Mouse (Mus musculus) kidney, embryonic 16.5 days (tissue): ENCODE results near the gene Fam166a. TPM values are rescaled to one million over a fixed set of nuclear protein-coding genes. Genes with fewer than 3 reads are reported as not detected.
"Not testable (repeated sequence)": the region's sequence is repeated elsewhere in the genome, so short reads cannot be mapped to it uniquely, and the experiment has no call there.

Source experiments
- ATAC-seq: fragments of 200-750 bp; cut with Nextera tagmentation; 2 replicates; pipeline ENCODE4 v1.8.0; 2017; ENCODE audit warnings: moderate TSS enrichment; ENCODE audit not compliant: low FRiP score, low TSS enrichment
- H3K27ac ChIP-seq: fragments of 300-500 bp; sonication (generic); 2 replicates; pipeline ENCODE4 v1.5.1; 2014; ENCODE audit warnings: low read length
- H3K27me3 ChIP-seq: fragments of 300-500 bp; sonication (generic); 2 replicates; pipeline ENCODE4 v1.6.1; 2014; ENCODE audit warnings: low read length, control low read depth, mixed read lengths; ENCODE audit not compliant: insufficient read depth
- H3K36me3 ChIP-seq: fragments of 300-500 bp; sonication (generic); 2 replicates; pipeline ENCODE4 v1.6.1; 2014; ENCODE audit warnings: low read length, control low read depth, mixed read lengths; ENCODE audit not compliant: insufficient read depth
- H3K4me1 ChIP-seq: fragments of 300-500 bp; sonication (generic); 2 replicates; pipeline ENCODE4 v1.6.1; 2014; ENCODE audit warnings: low read length, control low read depth, mixed read lengths; ENCODE audit not compliant: insufficient read depth
- H3K4me2 ChIP-seq: fragments of 300-500 bp; sonication (generic); replicated peaks from 2 replicates; pipeline ENCODE4 v1.6.1; 2014; ENCODE audit warnings: low read depth, low read length
- H3K4me3 ChIP-seq: fragments of 300-500 bp; sonication (generic); 2 replicates; pipeline ENCODE4 v1.5.1; 2014; ENCODE audit warnings: mild to moderate bottlenecking, low read length
- H3K9ac ChIP-seq: fragments of 300-500 bp; sonication (generic); replicated peaks from 2 replicates; pipeline ENCODE4 v1.6.1; 2014; ENCODE audit warnings: low read length
- H3K9me3 ChIP-seq: fragments of 300-500 bp; sonication (generic); 2 replicates; pipeline ENCODE4 v1.6.1; 2016; ENCODE audit warnings: low read length, control low read depth
- WGBS: fragments of 180-500 bp; shearing (Covaris S2); extraction: QIAGEN DNeasy Blood & Tissue Kit; methylation state at CpG from one replicate; pipeline ENCODE4 v1.1.7; 2014; 5-methylcytosine and 5-hydroxymethylcytosine counted together
- polyA plus RNA-seq: library from polyadenylated mRNA; unstranded; fragments of >200 nt; fragmentation: Nextera tagmentation; extraction: Ambion mirVana; gene quantifications from 2 replicates; pipeline ENCODE4 v1.2.1, GENCODE M21; 2015

Fam166a gene
- polyA plus RNA-seq, 1 experiment from 2014 or later, result 0.37 TPM

GRCm38 (mm10) chr2:25246183-25247072 is 27.9 kb downstream of the Fam166a start, which contains the start of gene AL732309.1:
AL732309.1 (minus strand) TSS chr2:25246863.
- H3K27ac ChIP-seq, result no peak within 1 kb of the TSS
- no peak within 1 kb of the TSS for H3K4me2 ChIP-seq
- H3K9ac ChIP-seq, result no peak within 1 kb of the TSS
- H3K9me3 ChIP-seq, result no peaks in the 10 kb centered on the region
- H3K36me3 ChIP-seq, result peaks cover 38% of the 10 kb centered on the region
- 82% methylated on average over 10 of the region's 10 CpGs for WGBS
- H3K27me3 ChIP-seq, result peaks cover 17% of the 10 kb centered on the region
- no peak within 1 kb of the TSS for H3K4me3 ChIP-seq
- H3K4me1 ChIP-seq, result peaks cover 15% of the 10 kb centered on the region
- ATAC-seq, result no peak

GRCm38 (mm10) chr2:25252331-25252730 is 33.8 kb downstream of the Fam166a start:
- no peak overlapping the region for H3K4me3 ChIP-seq
- peaks cover 41% of the 10 kb centered on the region for H3K36me3 ChIP-seq
- H3K27ac ChIP-seq, result no peak overlapping the region
- WGBS, result 82% methylated on average over 1 of the region's 1 CpGs
- no peak overlapping the region for H3K4me2 ChIP-seq
- peaks cover 17% of the 10 kb centered on the region for H3K4me1 ChIP-seq
- ATAC-seq, result no peak
- H3K9me3 ChIP-seq, result no peaks in the 10 kb centered on the region
- no peak overlapping the region for H3K9ac ChIP-seq
- no peaks in the 10 kb centered on the region for H3K27me3 ChIP-seq

- Histone ChIP-seq H3K27ac (peak within 1 kb of the TSS; percentile 76), H3K4me3 (peak within 1 kb of the TSS; percentile 98), H3K27me3 (no peaks in the 10 kb centered on the region), H3K9me3 (no peaks in the 10 kb centered on the region), H3K36me3 (peaks cover 18% of the 10 kb centered on the region), H3K9ac (peak within 1 kb of the TSS; percentile 93), H3K4me2 (peak within 1 kb of the TSS; percentile 99), H3K4me1 (peaks cover 17% of the 10 kb centered on the region)
- WGBS, result 0% methylated on average over 39 of the region's 39 CpGs
- ATAC-seq, result peak; percentile 89
Observed at GRCm38 (mm10) chr2:25255284-25255779, 36.8 kb downstream of the Fam166a start, which contains the start of gene Tmem203. Tmem203 (plus strand) TSS chr2:25255439.

GRCm38 (mm10) chr2:25256443-25257109 is 38.0 kb downstream of the Fam166a start:
- not testable (repeated sequence) for H3K36me3 ChIP-seq, H3K9me3 ChIP-seq, H3K27me3 ChIP-seq, ATAC-seq, H3K27ac ChIP-seq
- peak overlapping the region; percentile 99 for H3K4me2 ChIP-seq
- peak overlapping the region; percentile 93 for H3K9ac ChIP-seq
- H3K4me1 ChIP-seq, result peaks cover 17% of the 10 kb centered on the region
- WGBS, result 53% methylated on average over 10 of the region's 12 CpGs
- peak overlapping the region; percentile 98 for H3K4me3 ChIP-seq

DNA sequence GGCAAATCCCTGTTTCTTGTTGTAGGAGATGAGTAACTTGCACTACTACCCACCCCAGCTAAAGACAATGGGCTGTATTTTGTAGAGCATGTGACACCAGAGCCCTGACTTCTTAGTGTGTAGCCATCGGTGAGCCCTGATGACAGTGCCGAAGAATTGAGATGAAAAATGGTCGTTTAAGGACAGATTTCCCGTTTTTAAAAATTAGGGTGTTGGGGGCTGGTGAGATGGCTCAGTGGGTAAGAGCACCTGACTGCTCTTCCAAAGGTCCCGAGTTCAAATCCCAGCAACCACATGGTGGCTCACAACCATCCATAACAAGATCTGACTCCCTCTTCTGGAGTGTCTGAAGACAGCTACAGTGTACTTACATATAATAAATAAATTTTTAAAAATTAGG is 38.7 kb downstream of the Fam166a start:
- not testable (repeated sequence) for H3K9me3 ChIP-seq, H3K27ac ChIP-seq, H3K9ac ChIP-seq, H3K27me3 ChIP-seq, H3K4me3 ChIP-seq, H3K36me3 ChIP-seq, ATAC-seq, H3K4me2 ChIP-seq
- H3K4me1 ChIP-seq, result peaks cover 17% of the 10 kb centered on the region
- WGBS, result 90% methylated on average over 5 of the region's 5 CpGs

DNA sequence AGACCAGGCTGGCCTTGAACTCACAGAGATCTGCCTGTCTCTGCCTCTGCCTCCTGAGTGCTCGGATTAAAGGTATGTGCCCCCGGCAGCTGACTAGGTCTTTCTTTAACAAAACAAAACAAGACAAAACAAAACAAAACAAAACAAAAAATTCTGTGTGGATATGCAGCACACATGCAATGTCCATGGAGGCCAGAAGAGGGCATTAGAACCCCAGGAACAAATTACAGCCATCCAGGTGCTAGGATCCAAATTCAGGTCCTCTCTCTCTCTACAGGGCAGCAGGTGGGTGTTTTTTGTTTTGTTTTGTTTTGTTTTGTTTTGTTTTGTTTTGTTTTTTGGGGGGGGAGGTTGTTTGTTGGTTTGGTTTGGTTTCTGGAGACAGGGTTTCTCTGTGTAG is 40.3 kb downstream of the Fam166a start:
- no peaks in the 10 kb centered on the region for H3K27me3 ChIP-seq
- no peak for ATAC-seq
- 61% methylated on average over 2 of the region's 2 CpGs for WGBS
- no peak overlapping the region for H3K9ac ChIP-seq
- H3K9me3 ChIP-seq, result no peaks in the 10 kb centered on the region
- no peaks in the 10 kb centered on the region for H3K36me3 ChIP-seq
- peaks cover 22% of the 10 kb centered on the region for H3K4me1 ChIP-seq
- no peak overlapping the region for H3K4me3 ChIP-seq
- H3K27ac ChIP-seq, result no peak overlapping the region
- no peak overlapping the region for H3K4me2 ChIP-seq

GRCm38 (mm10) chr2:25261870-25262269 is 43.3 kb downstream of the Fam166a start:
- H3K4me1 ChIP-seq, result peaks cover 30% of the 10 kb centered on the region
- no peaks in the 10 kb centered on the region for H3K27me3 ChIP-seq
- H3K36me3 ChIP-seq, result no peaks in the 10 kb centered on the region
- peak; percentile 39; the same call in 1 of the 2 replicates for ATAC-seq
- H3K4me2 ChIP-seq, result peak overlapping the region; percentile 99
- H3K4me3 ChIP-seq, result peak overlapping the region; percentile 88
- peak overlapping the region; percentile 75 for H3K27ac ChIP-seq
- H3K9ac ChIP-seq, result peak overlapping the region; percentile 70
- no peaks in the 10 kb centered on the region for H3K9me3 ChIP-seq
- WGBS, result 48% methylated on average over 12 of the region's 12 CpGs

GRCm38 (mm10) chr2:25262291-25262767 is 43.8 kb downstream of the Fam166a start, which contains the start of gene Tprn:
Tprn (plus strand) TSS chr2:25262618.
- under 1% methylated on average over 39 of the region's 39 CpGs for WGBS
- Histone ChIP-seq H3K27ac (peak within 1 kb of the TSS; percentile 75), H3K9ac (peak within 1 kb of the TSS; percentile 76), H3K36me3 (no peaks in the 10 kb centered on the region), H3K4me1 (peaks cover 34% of the 10 kb centered on the region), H3K27me3 (no peaks in the 10 kb centered on the region), H3K9me3 (no peaks in the 10 kb centered on the region), H3K4me2 (peak within 1 kb of the TSS; percentile 99), H3K4me3 (peak within 1 kb of the TSS; percentile 88)
- peak; percentile 99 for ATAC-seq

DNA sequence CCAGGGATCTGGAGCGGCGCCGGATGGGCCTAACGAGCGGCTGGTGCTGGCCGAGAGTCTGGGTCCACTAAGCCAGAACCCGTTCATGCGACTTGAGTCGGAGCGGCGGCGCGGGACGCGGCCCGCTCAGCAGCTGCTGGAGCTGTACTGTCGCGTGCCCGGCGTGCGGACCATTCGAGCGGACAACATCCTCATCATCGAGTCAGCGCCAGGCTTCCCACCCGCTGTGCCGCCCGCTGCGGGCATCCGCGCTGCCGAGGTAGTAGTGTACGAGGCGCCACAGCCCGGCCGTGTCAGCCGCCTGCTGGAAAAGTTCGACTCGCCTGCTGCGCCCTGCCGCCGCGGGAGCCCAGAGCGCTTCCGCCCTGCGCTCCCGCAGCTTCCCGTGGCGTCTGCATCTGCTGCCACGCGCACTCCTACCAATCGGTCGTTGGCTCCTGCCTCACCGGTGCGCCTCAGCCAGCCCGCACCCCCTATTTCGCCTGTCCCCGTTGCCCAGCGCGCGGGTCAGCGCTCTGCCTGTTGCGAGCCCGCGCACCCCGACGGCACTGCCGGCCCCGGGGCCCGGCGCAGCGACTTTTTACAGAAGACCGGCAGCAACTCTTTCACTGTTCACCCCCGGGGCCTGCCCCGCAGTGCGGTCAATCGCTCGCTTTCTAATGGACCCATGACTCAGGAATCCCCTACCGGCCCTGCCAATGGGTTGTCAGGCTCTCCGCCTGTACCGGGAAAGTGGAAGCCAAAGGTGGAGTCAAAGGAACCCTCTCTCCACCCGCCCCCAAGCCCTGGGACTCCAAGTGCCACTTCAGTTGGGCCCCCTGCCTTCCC is 44.5 kb downstream of the Fam166a start:
- peak; percentile 10; the same call in 1 of the 2 replicates for ATAC-seq
- Histone ChIP-seq H3K27ac (0 out of 2 replicates have a peak overlapping the region, but pooled peaks have one; percentile 39), H3K9me3 (no peaks in the 10 kb centered on the region), H3K36me3 (no peaks in the 10 kb centered on the region), H3K4me2 (peak overlapping the region; percentile 99), H3K4me3 (peak overlapping the region; percentile 88), H3K27me3 (no peaks in the 10 kb centered on the region), H3K9ac (peak overlapping the region; percentile 76), H3K4me1 (peaks cover 34% of the 10 kb centered on the region)
- under 1% methylated on average over 82 of the region's 82 CpGs for WGBS
